Mouse (Mus musculus) midbrain, embryonic 12.5 days (tissue): Measurements from ENCODE around the gene Spns3. TPM values are rescaled to one million over a fixed set of nuclear protein-coding genes. Genes with fewer than 3 reads are reported as not detected.

Experiments
- ATAC-seq: fragments of 200-750 bp; cut with Nextera tagmentation; 2 replicates; pipeline ENCODE4 v1.8.0; 2017; ENCODE audit warnings: low read depth, moderate TSS enrichment, moderate library complexity; ENCODE audit not compliant: low FRiP score
- H3K27ac ChIP-seq: fragments of 300-500 bp; sonication (generic); replicated peaks from 2 replicates; pipeline ENCODE4 v1.5.1; 2016; ENCODE audit warnings: mild to moderate bottlenecking
- H3K27me3 ChIP-seq: fragments of 300-500 bp; sonication (generic); 2 replicates; pipeline ENCODE4 v1.6.1; 2016; ENCODE audit warnings: mild to moderate bottlenecking
- H3K36me3 ChIP-seq: fragments of 300-500 bp; sonication (generic); 2 replicates; pipeline ENCODE4 v1.6.1; 2016
- H3K4me1 ChIP-seq: fragments of 300-500 bp; sonication (generic); 2 replicates; pipeline ENCODE4 v1.6.1; 2016
- H3K4me2 ChIP-seq: fragments of 300-500 bp; sonication (generic); replicated peaks from 2 replicates; pipeline ENCODE4 v1.6.1; 2016; ENCODE audit warnings: mild to moderate bottlenecking, moderate library complexity
- H3K4me3 ChIP-seq: fragments of 300-500 bp; sonication (generic); 2 replicates; pipeline ENCODE4 v1.5.1; 2016; ENCODE audit warnings: mild to moderate bottlenecking
- H3K9ac ChIP-seq: fragments of 300-500 bp; sonication (generic); replicated peaks from 2 replicates; pipeline ENCODE4 v1.6.1; 2016; ENCODE audit warnings: mild to moderate bottlenecking, moderate library complexity
- H3K9me3 ChIP-seq: fragments of 300-500 bp; sonication (generic); 2 replicates; pipeline ENCODE4 v1.6.1; 2016; ENCODE audit warnings: mild to moderate bottlenecking
- WGBS: fragments of 180-500 bp; shearing (Covaris S2); methylation state at CpG from one replicate; pipeline ENCODE4 v1.1.7; 2016; 5-methylcytosine and 5-hydroxymethylcytosine counted together
- polyA plus RNA-seq: library from polyadenylated mRNA; unstranded; fragments of >200 nt; fragmentation: Nextera tagmentation; extraction: Ambion mirVana; gene quantifications from 2 replicates; pipeline ENCODE4 v1.2.1, GENCODE M21; 2016

Gene Spns3
- polyA plus RNA-seq, 1 experiment from 2014 or later, result 0.10 TPM

DNA sequence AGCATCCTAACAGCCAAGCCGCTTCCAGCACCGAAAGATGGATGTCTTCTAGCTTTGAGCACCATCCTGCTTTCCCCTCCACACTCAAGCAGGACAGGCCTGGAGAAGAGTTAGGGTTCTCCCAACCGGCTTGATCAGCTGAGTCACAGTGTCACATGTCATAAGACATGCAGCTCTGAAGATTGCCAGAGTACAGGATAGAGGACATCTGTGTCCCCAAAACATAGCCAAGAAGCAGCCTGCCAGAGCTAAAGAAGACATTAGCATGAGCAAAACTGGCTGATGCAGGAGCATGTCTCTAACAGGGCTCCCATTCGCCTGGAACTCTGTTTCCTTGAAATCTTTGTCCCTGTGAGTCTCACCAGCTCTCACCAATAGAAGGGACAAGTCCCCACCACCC, 24.1 kb downstream of the Spns3 start:
- Histone ChIP-seq H3K9me3 (no peaks in the 10 kb centered on the region), H3K36me3 (no peaks in the 10 kb centered on the region), H3K27ac (no peak overlapping the region), H3K9ac (no peak overlapping the region), H3K4me1 (no peaks in the 10 kb centered on the region), H3K4me2 (no peak overlapping the region), H3K27me3 (no peaks in the 10 kb centered on the region), H3K4me3 (no peak overlapping the region)
- 89% methylated on average over 4 of the region's 4 CpGs for WGBS
- ATAC-seq, result no peak

GRCm38 (mm10) chr11:72523711-72524110, 26.6 kb downstream of the Spns3 start:
- 47% methylated on average over 4 of the region's 4 CpGs for WGBS
- no peak overlapping the region for H3K4me2 ChIP-seq

GRCm38 (mm10) chr11:72522616-72523041, 27.7 kb downstream of the Spns3 start:
- ATAC-seq, result no peak
- H3K9me3 ChIP-seq, result no peaks in the 10 kb centered on the region
- H3K27ac ChIP-seq, result no peak overlapping the region
- H3K4me2 ChIP-seq, result no peak overlapping the region
- no peak overlapping the region for H3K4me3 ChIP-seq
- no peaks in the 10 kb centered on the region for H3K36me3 ChIP-seq
- no peak overlapping the region for H3K9ac ChIP-seq
- 89% methylated on average over 5 of the region's 5 CpGs for WGBS
- no peaks in the 10 kb centered on the region for H3K4me1 ChIP-seq
- H3K27me3 ChIP-seq, result no peaks in the 10 kb centered on the region

More at GRCm38 (mm10) chr11:72523711-72524110, 26.6 kb downstream of the Spns3 start:
- no peak overlapping the region for H3K27ac ChIP-seq
- H3K9ac ChIP-seq, result no peak overlapping the region
- no peaks in the 10 kb centered on the region for H3K36me3 ChIP-seq
- H3K9me3 ChIP-seq, result no peaks in the 10 kb centered on the region
- no peak overlapping the region for H3K4me3 ChIP-seq
- H3K27me3 ChIP-seq, result no peaks in the 10 kb centered on the region
- no peak for ATAC-seq
- no peaks in the 10 kb centered on the region for H3K4me1 ChIP-seq

- no peaks in the 10 kb centered on the region for H3K27me3 ChIP-seq
- no peak overlapping the region for H3K9ac ChIP-seq
- no peaks in the 10 kb centered on the region for H3K36me3 ChIP-seq
- WGBS, result 83% methylated on average over 5 of the region's 5 CpGs
- H3K4me3 ChIP-seq, result no peak overlapping the region
- no peak overlapping the region for H3K4me2 ChIP-seq
- no peak for ATAC-seq
- no peaks in the 10 kb centered on the region for H3K9me3 ChIP-seq
- H3K27ac ChIP-seq, result no peak overlapping the region
- H3K4me1 ChIP-seq, result no peaks in the 10 kb centered on the region
Measured at GRCm38 (mm10) chr11:72521598-72522541, 28.4 kb downstream of the Spns3 start.

DNA sequence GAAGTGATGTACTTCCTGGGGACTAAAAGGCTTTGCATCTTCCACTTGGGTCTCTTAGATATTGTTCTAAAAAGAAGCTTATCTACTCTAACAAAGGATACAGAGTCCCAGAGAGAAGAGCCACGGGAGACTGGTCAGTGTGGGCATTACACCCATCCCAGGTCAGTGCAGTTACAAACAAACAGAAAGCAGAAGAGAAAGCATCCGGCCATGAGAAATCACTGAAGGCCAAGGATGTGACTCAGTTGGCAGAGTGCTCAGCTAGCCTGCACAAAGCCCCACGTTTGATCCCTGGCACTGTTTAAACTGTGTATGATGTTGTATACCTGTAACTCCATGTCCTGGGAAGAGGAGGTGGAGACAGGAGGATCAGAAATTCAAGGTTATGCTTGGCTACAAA, 30.4 kb downstream of the Spns3 start:
- H3K27ac ChIP-seq, result no peak overlapping the region
- H3K9me3 ChIP-seq, result no peaks in the 10 kb centered on the region
- H3K4me1 ChIP-seq, result no peaks in the 10 kb centered on the region
- H3K9ac ChIP-seq, result no peak overlapping the region
- no peak overlapping the region for H3K4me2 ChIP-seq
- ATAC-seq, result no peak
- 69% methylated on average over 3 of the region's 3 CpGs for WGBS
- no peaks in the 10 kb centered on the region for H3K36me3 ChIP-seq
- no peak overlapping the region for H3K4me3 ChIP-seq
- no peaks in the 10 kb centered on the region for H3K27me3 ChIP-seq

DNA sequence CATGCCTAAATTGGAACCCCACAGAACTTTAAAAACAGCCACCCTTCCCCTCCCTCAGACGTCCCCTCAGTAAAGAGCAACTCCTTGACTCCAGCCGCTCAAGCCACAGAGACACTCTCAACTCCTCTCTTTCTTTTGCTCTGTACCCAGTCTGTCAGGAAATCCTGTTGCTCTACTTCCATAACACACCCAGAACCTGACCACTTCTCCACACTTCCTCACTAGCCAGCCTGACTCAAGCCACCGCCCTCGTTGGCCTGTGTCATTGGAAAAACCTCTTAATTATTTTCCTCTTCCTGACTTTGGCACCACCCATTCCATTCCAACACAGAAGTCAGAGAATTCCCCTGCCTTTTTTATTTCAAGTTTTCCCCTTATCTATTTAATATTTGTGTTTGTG, 31.1 kb downstream of the Spns3 start:
- Histone ChIP-seq H3K27ac (no peak overlapping the region), H3K4me3 (no peak overlapping the region), H3K4me2 (no peak overlapping the region), H3K27me3 (no peaks in the 10 kb centered on the region), H3K36me3 (no peaks in the 10 kb centered on the region), H3K9me3 (no peaks in the 10 kb centered on the region), H3K9ac (no peak overlapping the region), H3K4me1 (no peaks in the 10 kb centered on the region)
- 83% methylated on average over 4 of the region's 4 CpGs for WGBS
- no peak for ATAC-seq

- no peaks in the 10 kb centered on the region for H3K27me3 ChIP-seq
- ATAC-seq, result no peak
- H3K36me3 ChIP-seq, result no peaks in the 10 kb centered on the region
- H3K4me1 ChIP-seq, result no peaks in the 10 kb centered on the region
- no peak overlapping the region for H3K9ac ChIP-seq
- H3K4me3 ChIP-seq, result no peak overlapping the region
- H3K9me3 ChIP-seq, result no peaks in the 10 kb centered on the region
- H3K4me2 ChIP-seq, result no peak overlapping the region
- H3K27ac ChIP-seq, result no peak overlapping the region
- WGBS, result 67% methylated on average over 2 of the region's 2 CpGs
Measured at GRCm38 (mm10) chr11:72518449-72518848, 31.9 kb downstream of the Spns3 start.

DNA sequence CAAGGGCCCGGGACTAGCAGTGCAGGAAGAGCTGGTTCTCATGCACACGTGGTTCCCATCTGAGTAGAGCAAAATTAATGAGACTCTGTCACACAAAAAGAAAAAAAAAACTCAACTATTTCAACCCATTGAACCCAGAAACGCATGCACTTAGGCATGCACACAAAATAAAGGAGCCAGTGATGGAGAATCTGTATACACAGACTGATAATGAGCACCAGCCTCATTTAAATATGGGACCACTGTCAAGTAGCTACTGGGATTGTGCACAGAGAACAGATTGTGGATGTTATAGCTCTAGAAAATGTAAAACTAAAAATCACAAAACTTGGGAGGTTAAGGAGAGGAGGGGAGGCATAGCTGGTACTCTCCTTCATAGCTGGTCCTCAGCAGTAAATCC, 35.3 kb downstream of the Spns3 start:
- no peaks in the 10 kb centered on the region for H3K36me3 ChIP-seq
- H3K4me3 ChIP-seq, result no peak overlapping the region
- no peaks in the 10 kb centered on the region for H3K4me1 ChIP-seq
- no peak for ATAC-seq
- no peaks in the 10 kb centered on the region for H3K27me3 ChIP-seq
- H3K9me3 ChIP-seq, result no peaks in the 10 kb centered on the region
- WGBS, result 74% methylated on average over 3 of the region's 3 CpGs
- H3K4me2 ChIP-seq, result no peak overlapping the region
- H3K27ac ChIP-seq, result no peak overlapping the region
- H3K9ac ChIP-seq, result no peak overlapping the region

DNA sequence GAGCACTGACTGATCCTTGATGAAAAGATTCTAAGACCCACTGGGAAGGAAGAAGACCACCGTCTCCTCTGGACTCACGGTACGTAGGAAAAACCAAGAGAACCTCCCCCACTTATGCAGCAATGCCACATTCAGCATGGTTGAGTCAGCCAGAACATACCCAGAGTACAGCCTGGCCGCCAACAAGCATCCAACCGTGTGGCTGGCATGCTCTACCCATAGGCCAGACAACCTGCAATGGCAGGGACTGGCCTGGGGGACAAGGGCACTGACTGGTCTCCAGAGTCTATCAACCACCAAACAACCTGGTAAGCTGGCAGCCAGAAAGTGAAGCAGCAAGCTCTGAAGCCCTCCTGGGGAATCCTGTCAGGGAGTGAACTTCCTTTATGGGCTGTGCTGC, 41.7 kb downstream of the Spns3 start:
- no peak overlapping the region for H3K9ac ChIP-seq
- no peak overlapping the region for H3K4me3 ChIP-seq
- H3K9me3 ChIP-seq, result no peaks in the 10 kb centered on the region
- no peak for ATAC-seq
- WGBS, result 89% methylated on average over 5 of the region's 5 CpGs
- no peaks in the 10 kb centered on the region for H3K27me3 ChIP-seq
- no peaks in the 10 kb centered on the region for H3K4me1 ChIP-seq
- H3K36me3 ChIP-seq, result no peaks in the 10 kb centered on the region
- H3K4me2 ChIP-seq, result no peak overlapping the region
- H3K27ac ChIP-seq, result no peak overlapping the region

DNA sequence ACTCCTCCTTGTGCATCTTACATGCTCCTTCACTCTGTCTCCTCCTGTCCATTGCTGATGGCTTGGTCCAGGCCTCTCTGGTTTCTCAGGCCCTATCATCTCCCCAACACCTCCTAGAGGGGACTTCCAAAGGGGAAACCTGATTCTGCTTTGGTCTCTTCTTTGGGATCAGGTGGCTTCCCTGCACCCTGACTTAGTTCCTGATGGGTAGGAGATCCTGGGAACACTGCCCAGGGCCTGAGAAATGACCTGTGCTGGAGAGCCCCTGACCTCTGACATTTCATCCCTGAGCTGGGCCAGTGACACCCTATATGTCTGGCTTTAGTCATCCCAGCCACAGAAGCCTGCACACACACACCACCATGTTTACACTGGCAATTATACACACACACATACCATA, 42.7 kb downstream of the Spns3 start:
- H3K4me1 ChIP-seq, result peaks cover 9% of the 10 kb centered on the region
- peaks cover 6% of the 10 kb centered on the region; the same call in 1 of the 2 replicates for H3K27me3 ChIP-seq
- no peaks in the 10 kb centered on the region for H3K9me3 ChIP-seq
- no peak overlapping the region for H3K9ac ChIP-seq
- no peaks in the 10 kb centered on the region for H3K36me3 ChIP-seq
- no peak overlapping the region for H3K4me3 ChIP-seq
- no peak overlapping the region for H3K4me2 ChIP-seq
- H3K27ac ChIP-seq, result no peak overlapping the region
- no peak for ATAC-seq

DNA sequence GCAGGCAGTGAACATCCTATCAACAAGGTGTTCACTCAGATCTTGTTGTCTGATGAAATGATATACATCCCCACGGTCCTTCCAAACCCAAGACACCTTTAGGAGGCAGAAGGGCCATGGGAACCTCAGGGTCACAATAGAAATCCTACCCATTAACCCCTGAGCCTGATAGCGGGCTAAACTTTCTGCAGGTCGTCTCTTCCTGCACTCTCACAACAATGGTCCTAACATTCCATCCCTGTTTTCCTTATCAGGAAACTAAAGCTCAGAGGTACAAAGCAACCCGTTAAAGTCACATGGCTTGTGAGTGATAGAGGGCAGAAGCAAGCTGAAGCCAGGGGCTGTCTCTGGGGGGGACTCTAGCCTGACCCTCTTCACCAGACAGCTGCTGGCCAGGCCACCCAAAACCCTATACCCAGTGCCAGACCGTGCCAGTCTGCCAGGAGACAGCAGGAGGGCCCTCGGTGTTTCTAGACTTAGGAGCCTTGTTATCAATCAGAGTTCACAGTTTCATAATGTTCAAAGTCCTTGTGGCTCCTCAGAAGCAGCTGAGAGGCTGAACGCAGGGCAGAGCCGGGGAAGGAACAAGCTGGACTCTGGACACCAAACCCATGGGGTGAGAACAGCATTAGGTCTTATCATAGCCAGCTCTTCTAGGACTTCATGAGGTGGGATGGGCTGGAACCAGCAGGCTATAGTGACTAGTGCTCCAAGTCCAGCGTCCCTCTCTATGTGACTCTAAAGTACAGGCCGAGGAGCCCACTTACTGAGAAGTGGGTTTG, 46.1 kb downstream of the Spns3 start:
- Histone ChIP-seq H3K9me3 (no peaks in the 10 kb centered on the region), H3K9ac (no peak overlapping the region), H3K27me3 (peaks cover 12% of the 10 kb centered on the region), H3K27ac (no peak overlapping the region), H3K36me3 (no peaks in the 10 kb centered on the region), H3K4me1 (peaks cover 18% of the 10 kb centered on the region), H3K4me2 (no peak overlapping the region), H3K4me3 (no peak overlapping the region)
- 78% methylated on average over 10 of the region's 10 CpGs for WGBS
- no peak for ATAC-seq

DNA sequence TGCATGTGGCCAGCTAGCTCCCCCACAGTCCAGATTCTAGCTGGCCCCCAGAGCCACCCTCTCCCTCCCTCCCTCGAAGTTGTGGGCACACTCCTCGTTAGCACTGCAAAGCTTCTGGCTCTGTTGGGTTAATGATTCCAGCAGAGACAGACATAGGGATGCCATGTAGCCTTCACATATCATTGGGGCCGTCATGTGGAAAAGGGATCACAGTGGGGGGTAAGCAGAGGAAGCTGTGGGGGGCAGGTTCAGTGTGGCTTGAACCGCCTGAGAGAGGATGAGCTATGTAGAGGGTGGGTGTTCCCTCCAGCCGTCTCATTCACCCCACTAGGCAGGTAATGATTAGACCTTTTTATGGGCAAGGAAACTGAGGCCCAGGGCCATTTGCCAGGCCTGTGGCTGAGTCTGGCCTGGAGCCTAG, 46.8 kb downstream of the Spns3 start:
- Histone ChIP-seq H3K36me3 (no peaks in the 10 kb centered on the region), H3K4me3 (no peak overlapping the region), H3K4me2 (no peak overlapping the region), H3K27me3 (peaks cover 12% of the 10 kb centered on the region), H3K27ac (no peak overlapping the region), H3K4me1 (peaks cover 18% of the 10 kb centered on the region), H3K9ac (no peak overlapping the region), H3K9me3 (no peaks in the 10 kb centered on the region)
- 35% methylated on average over 5 of the region's 5 CpGs for WGBS
- ATAC-seq, result no peak
